Mouse (Mus musculus) erythroblast, embryonic 14.5 days (primary cell): ENCODE measurements around the gene Fxyd5.

ENCODE experiments used
- GATA1 ChIP-seq: IDR thresholded peaks from 2 replicates; pipeline ENCODE4 v1.6.1; 2012; ENCODE audit warnings: low read length, inconsistent platforms, mixed read lengths
- TAL1 ChIP-seq: IDR thresholded peaks from 3 replicates; pipeline ENCODE4 v1.6.1; 2012; ENCODE audit warnings: low read length, inconsistent platforms, mixed read lengths

DNA sequence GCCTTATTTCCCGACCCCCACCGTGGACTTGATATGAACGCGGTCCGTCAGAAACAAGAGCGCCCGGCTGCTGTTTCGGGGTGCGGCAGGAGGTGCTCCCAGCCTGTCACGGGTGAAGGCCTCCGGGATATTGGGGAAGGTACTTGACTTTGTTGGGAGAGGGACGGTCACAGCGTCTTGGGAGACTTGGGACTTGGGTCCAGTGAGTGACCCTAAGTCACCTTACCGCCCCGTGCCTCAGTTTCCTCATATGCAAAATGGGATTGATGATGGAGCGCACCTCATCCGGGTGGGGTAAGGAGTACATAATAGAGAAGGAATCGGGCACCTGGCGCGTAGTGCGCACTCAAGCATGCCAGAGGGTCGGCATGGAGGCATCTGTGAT lies 10.0 kb upstream of the Fxyd5 start:
- no peak for TF ChIP-seq TAL1
- no peak for TF ChIP-seq GATA1
